Mouse (Mus musculus) ovary, postnatal 36 days (tissue): ENCODE data around the gene Mgp.
"Not testable (repeated sequence)": the region's sequence is repeated elsewhere in the genome, so short reads cannot be mapped to it uniquely, and the experiment has no call there.

Experiments used
- DNase-seq: peaks from one replicate; pipeline ENCODE4 v3.0.0; 2022; ENCODE audit warnings: low spot score, mixed read lengths

Mgp gene

GRCm38 (mm10) chr6:136898222-136898621, 22.6 kb upstream of the Mgp start:
- DNase-seq, result no peak

DNA sequence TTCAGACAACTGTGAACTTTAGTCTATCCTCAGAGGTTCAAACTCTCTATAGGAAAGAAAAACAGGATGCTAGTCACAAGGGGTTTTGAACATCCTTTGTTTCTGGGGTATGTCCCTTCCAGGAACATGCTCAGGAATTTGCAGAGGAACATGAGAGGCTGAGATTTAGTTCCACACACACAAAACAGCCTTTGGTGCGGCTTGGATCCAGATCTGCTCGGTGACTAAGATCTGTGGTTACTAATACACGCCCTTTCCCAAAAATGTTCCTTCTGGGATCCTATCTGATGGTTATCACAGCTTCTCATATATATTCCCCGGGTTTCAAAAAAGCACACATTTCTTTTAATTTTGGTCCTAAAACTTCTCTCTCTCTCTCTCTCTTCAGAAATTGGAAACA, 22.2 kb upstream of the Mgp start:
- no peak for DNase-seq

- no peak for DNase-seq
Observed at GRCm38 (mm10) chr6:136894532-136895339, 19.1 kb upstream of the Mgp start.

DNA sequence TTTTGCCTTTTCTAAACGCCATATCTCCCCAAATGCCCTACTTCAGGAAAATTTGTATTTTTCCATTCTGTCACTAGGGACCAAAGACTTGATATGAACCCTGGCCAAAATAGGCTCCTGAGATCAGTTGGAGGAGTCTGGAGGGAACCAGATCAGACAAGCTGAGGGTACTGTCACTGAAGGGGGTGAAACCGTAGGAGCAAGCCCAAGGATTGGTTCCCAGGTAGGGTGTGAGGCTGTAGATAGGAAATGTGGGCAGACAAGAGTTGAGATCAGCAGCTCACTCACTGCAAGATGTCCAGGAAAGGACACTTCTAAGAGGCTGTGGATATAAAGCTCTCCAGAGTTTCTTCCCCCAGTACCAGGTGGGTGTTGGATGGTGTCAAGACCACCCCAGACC, 16.4 kb upstream of the Mgp start:
- DNase-seq, result no peak

- no peak for DNase-seq
Observed at GRCm38 (mm10) chr6:136889554-136889953, 13.9 kb upstream of the Mgp start.

- no peak for DNase-seq
Observed at GRCm38 (mm10) chr6:136889067-136889466, 13.4 kb upstream of the Mgp start.

- peak; percentile 37 for DNase-seq
Observed at GRCm38 (mm10) chr6:136887854-136888253, 12.2 kb upstream of the Mgp start.

- not testable (repeated sequence) for DNase-seq
Observed at GRCm38 (mm10) chr6:136884766-136885165, 9.1 kb upstream of the Mgp start.

- DNase-seq, result no peak
Observed at GRCm38 (mm10) chr6:136883961-136884360, 8.3 kb upstream of the Mgp start.

GRCm38 (mm10) chr6:136883431-136883915, 7.8 kb upstream of the Mgp start:
- no peak for DNase-seq

DNA sequence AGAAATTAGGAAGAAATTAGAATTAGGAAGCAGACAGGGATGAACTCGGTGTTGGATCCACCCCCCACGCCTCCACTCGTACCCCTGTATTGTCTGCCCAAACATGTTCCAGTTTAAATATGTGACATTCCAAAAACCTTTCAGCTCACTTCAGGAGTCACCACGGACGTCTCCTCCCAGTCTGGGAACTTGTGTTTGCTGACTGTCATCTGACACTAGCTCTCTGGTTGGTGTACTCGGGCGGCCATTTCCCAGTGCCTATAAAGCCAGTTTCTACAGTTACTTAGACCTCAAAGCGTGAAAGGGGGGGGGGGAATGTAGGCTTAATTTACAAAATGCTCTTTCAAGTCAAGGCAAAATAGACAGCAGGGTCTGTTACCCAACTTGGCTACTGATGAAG, 6.1 kb upstream of the Mgp start:
- DNase-seq, result no peak

DNA sequence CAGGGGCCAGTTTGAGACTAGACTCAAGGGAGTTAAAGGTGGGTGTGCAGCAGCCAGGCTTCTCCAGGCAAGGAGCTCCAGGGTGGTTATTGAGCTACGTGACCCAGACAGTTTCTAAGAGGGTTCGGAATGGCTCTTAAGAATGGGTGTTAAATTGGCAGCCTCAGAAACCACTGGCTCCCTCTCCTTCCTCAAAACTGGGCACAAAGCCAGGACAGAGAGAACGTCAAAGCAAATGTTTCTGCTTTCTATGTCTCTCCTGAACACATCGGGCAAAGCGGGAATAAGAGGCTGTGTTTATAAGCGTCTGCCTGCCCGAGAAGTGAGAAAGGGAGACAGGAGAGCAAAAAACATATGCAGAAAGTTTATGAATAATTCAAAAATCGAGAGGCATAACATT, 1.0 kb downstream of the Mgp start:
- no peak for DNase-seq

- no peak for DNase-seq
Observed at GRCm38 (mm10) chr6:136868921-136869320, 6.7 kb downstream of the Mgp start.

GRCm38 (mm10) chr6:136866150-136866549, 9.5 kb downstream of the Mgp start:
- DNase-seq, result no peak

GRCm38 (mm10) chr6:136865360-136865759, 10.3 kb downstream of the Mgp start:
- DNase-seq, result no peak

- DNase-seq, result no peak
Observed at GRCm38 (mm10) chr6:136861020-136861419, 14.6 kb downstream of the Mgp start.

- DNase-seq, result no peak
Observed at GRCm38 (mm10) chr6:136858420-136858819, 17.2 kb downstream of the Mgp start.

DNA sequence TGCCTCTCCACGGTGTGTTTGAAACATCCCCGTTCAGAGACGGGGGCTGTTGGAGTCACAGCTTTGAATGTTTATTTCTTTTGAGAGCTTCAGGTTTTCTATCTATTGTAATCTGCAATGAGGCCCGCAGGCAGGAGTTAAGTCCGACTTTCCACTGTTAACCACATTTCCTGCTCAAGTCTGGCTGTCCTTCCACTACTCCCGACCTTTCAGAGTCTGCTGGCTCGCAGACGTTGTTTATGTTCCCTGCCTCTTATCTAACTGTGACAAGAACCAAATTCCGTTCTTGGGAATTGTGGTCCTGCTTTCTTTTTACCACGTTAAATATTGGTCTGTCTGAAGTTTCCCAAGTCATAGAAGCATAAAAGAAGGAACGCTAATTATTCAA, 17.8 kb downstream of the Mgp start:
- peak; percentile 44 for DNase-seq

GRCm38 (mm10) chr6:136857186-136857872, 18.3 kb downstream of the Mgp start, which contains the start of gene Art4:
Art4 (minus strand) TSS chr6:136857733.
- DNase-seq, result peak; percentile 57

GRCm38 (mm10) chr6:136856071-136856636, 19.5 kb downstream of the Mgp start:
- DNase-seq, result no peak

- DNase-seq, result no peak
Observed at GRCm38 (mm10) chr6:136855183-136855582, 20.4 kb downstream of the Mgp start.

DNA sequence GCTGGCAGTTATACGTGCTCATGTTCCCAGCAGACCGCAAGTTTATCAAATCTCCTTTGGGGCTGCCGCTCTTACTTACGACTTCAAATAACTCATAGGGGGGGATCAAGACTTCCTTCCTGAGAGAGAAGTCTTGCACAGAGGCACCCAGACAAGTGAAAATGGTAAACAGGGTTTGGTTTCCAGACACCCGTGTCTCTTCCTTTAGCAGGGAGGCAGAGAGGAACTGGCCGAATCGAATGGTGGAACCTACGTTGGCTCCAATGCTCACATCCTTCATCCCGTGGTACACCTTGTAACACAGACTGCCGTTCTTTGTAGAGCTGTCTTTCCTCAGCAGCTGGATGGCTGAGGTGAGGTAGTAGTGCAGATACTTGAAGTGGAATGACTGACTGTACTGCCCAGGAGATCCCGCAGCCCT, 21.3 kb downstream of the Mgp start:
- no peak for DNase-seq

DNA sequence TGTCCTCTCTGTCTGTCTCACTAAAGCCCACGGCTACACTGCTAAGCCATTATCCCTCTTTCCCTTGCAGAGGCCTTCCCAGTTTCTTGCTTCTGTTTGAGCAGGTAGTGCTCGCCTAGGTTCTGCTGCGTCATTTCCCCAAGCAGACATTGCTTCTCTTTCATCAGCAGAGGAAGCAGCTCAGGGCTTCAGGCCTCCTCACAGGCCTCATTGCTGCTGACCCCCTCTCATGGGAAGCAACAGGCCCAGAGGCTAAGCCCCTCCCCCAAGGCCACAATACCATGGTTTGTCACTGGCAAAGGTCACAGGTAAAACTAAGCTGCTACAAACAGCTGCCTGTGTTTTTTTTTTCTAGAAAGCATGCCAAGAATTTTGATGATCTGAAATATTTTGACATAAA, 22.9 kb downstream of the Mgp start:
- DNase-seq, result no peak
